Mouse (Mus musculus): ENCODE data around the gene Cav3. TPM values are rescaled to one million over a fixed set of nuclear protein-coding genes. Genes with fewer than 3 reads are reported as not detected.

Cav3 gene
- 0.47 and 0.51 TPM in 2 replicates for polyA plus RNA-seq (2014; fragmentation: Nextera tagmentation; extraction: Ambion mirVana)

DNA sequence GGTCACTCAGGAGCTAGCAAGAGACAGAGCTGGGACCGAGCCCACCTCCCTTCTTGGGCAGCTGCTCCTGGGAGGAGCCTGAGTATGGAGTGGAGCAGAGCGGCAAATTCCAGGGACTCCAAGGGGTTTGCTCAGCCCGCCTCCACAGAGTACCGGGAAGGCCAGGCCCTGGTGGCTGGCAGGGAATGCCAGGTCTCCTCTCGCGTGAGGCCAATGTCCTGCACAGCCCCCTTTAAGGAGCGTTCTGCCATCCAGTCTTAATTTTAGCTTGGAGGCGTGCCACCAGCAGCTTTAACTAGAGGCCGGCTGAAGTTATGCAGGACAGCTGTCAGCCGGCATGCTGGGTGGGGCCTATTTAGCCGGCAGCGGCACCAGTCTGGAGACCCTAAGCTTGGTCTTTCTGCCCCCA, at the start of gene Cav3:
Cav3 (plus strand) TSS at position 165 of the 409 bp plus-strand sequence.
- Histone ChIP-seq H3K4me1 (replicated peaks; ENCODE audit: control insufficient read depth, insufficient read depth, low read length) (no peaks in the 10 kb centered on the region), H3K27ac (ENCODE audit: low read depth) (no peak within 1 kb of the TSS), H3K36me3 (ENCODE audit: control insufficient read depth, insufficient read depth, low read length) (no peaks in the 10 kb centered on the region), H3K4me2 (ENCODE audit: low read length) (peak within 1 kb of the TSS; percentile 3; the same call in 1 of the 2 replicates), H3K9ac (ENCODE audit: low read length) (no peak within 1 kb of the TSS), H3K27me3 (replicated peaks; ENCODE audit: control insufficient read depth, insufficient read depth, low read length) (no peaks in the 10 kb centered on the region), H3K4me3 (ENCODE audit: low read depth, low read length) (no peak within 1 kb of the TSS), H3K9me3 (ENCODE audit: control insufficient read depth, low read length) (no peaks in the 10 kb centered on the region)
- ATAC-seq (replicated peaks; ENCODE audit: low FRiP score, low TSS enrichment, low read depth) (0 out of 2 replicates have a peak, but pooled peaks have one; percentile 53), DNase-seq (ENCODE audit: low spot score) (no peak)
- 42% methylated on average over 12 of the region's 12 CpGs for WGBS

DNA sequence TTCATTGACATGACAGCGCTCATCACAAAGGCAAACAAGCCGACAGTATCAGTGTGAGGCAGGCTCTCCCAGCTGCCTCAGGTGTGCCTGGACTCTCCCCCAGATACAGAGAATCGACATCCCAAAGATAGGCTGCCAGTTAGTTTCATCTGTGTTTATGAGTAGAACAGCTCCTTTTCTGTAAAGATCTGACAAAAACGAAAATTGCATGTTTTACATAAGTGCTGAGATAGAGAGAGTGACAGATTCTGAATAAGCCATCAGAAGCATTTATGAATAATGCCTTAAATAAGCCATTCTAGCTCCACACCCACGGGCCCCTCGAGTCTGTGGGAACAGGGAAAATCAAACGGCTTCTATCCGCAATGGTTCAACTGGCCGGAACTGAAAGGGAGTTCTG, 40.0 kb upstream of the Cav3 start:
- DNase-seq (ENCODE audit: low spot score) (no peak), ATAC-seq (replicated peaks; ENCODE audit: low FRiP score, low TSS enrichment, low read depth) (no peak)
- Histone ChIP-seq H3K27me3 (replicated peaks; ENCODE audit: control insufficient read depth, insufficient read depth, low read length) (no peaks in the 10 kb centered on the region), H3K4me2 (ENCODE audit: low read length) (no peak overlapping the region), H3K36me3 (ENCODE audit: control insufficient read depth, insufficient read depth, low read length) (no peaks in the 10 kb centered on the region), H3K27ac (ENCODE audit: low read depth) (no peak overlapping the region), H3K4me3 (ENCODE audit: low read depth, low read length) (no peak overlapping the region), H3K4me1 (replicated peaks; ENCODE audit: control insufficient read depth, insufficient read depth, low read length) (no peaks in the 10 kb centered on the region), H3K9ac (ENCODE audit: low read length) (no peak overlapping the region), H3K9me3 (ENCODE audit: control insufficient read depth, low read length) (peaks cover 6% of the 10 kb centered on the region; the same call in 1 of the 2 replicates)
- 78% methylated on average over 9 of the region's 9 CpGs for WGBS

DNA sequence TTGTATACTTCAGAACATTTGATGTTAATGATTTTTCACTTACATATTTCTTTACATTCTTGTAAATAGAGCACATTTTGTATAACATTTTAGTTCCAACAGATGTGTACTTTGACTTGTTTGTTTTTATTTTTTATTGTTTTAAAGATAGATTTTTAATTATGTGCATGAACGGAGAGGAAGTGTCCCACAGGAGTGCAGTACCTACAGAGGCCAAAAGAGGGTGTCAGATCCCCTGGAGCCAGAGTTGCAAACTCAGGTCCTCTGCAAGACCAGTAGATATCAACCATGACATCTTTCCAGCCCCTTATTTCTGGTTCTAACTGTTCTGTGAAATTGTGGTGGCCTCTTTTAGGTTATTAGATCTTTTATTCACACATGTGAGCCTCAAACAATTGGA, 38.4 kb upstream of the Cav3 start:
- DNase-seq (ENCODE audit: low spot score) (no peak), ATAC-seq (replicated peaks; ENCODE audit: low FRiP score, low TSS enrichment, low read depth) (no peak)
- H3K27me3 ChIP-seq (replicated peaks; ENCODE audit: control insufficient read depth, insufficient read depth, low read length): no peaks in the 10 kb centered on the region
- H3K4me3 ChIP-seq (ENCODE audit: low read depth, low read length): no peak overlapping the region
- no peaks in the 10 kb centered on the region for H3K36me3 ChIP-seq (ENCODE audit: control insufficient read depth, insufficient read depth, low read length)
- no peak overlapping the region for H3K9ac ChIP-seq (ENCODE audit: low read length)
- no peak overlapping the region for H3K4me2 ChIP-seq (ENCODE audit: low read length)
- 98% methylated on average over 1 of the region's 1 CpGs for WGBS
- H3K27ac ChIP-seq (ENCODE audit: low read depth): no peak overlapping the region
- peaks cover 6% of the 10 kb centered on the region; the same call in 1 of the 2 replicates for H3K9me3 ChIP-seq (ENCODE audit: control insufficient read depth, low read length)
- H3K4me1 ChIP-seq (replicated peaks; ENCODE audit: control insufficient read depth, insufficient read depth, low read length): no peaks in the 10 kb centered on the region

DNA sequence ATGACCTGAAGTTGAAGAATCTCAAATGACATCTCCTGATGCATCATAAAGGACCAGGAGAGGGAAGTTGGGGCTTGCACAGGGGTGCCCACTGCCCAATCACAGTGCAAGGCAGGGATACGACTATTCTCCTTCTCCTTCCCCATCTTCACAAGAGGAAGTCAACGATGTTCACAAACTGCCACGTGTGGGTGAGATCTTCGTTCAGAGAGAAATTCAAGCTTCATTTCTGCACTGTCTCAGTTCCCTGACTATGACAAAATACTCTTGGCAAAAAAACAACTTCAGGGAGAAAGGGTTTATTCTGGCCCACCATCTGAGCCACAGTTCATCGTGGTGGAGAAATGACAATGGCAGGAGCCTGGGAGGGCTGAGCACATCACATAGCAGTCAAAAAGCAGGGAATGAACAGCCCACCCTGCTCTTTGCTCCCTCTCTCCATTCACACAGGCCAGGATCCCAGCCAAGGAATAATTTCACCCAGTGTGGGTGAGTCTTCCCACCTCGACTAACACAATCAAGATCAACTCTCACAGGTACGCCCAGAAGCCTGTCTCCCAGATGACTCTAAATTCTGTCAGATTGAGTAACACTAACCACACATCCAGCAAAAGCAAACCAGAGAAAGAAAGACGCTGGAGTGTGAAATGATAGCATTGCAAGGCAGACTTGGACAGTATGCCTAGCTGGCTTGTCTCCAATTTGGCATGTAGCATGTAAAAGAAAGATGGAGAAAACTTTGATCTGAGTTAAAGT, 35.4 kb upstream of the Cav3 start:
- no peak overlapping the region for H3K27ac ChIP-seq (ENCODE audit: low read depth)
- no peak overlapping the region for H3K4me2 ChIP-seq (ENCODE audit: low read length)
- ATAC-seq (replicated peaks; ENCODE audit: low FRiP score, low TSS enrichment, low read depth) (peak; percentile 60; the same call in 1 of the 2 replicates), DNase-seq (ENCODE audit: low spot score) (no peak)
- no peak overlapping the region for H3K4me3 ChIP-seq (ENCODE audit: low read depth, low read length)
- WGBS: 66% methylated on average over 8 of the region's 8 CpGs
- H3K36me3 ChIP-seq (ENCODE audit: control insufficient read depth, insufficient read depth, low read length): no peaks in the 10 kb centered on the region
- H3K27me3 ChIP-seq (replicated peaks; ENCODE audit: control insufficient read depth, insufficient read depth, low read length): no peaks in the 10 kb centered on the region
- H3K4me1 ChIP-seq (replicated peaks; ENCODE audit: control insufficient read depth, insufficient read depth, low read length): no peaks in the 10 kb centered on the region
- H3K9ac ChIP-seq (ENCODE audit: low read length): no peak overlapping the region
- peaks cover 6% of the 10 kb centered on the region; the same call in 1 of the 2 replicates for H3K9me3 ChIP-seq (ENCODE audit: control insufficient read depth, low read length)

DNA sequence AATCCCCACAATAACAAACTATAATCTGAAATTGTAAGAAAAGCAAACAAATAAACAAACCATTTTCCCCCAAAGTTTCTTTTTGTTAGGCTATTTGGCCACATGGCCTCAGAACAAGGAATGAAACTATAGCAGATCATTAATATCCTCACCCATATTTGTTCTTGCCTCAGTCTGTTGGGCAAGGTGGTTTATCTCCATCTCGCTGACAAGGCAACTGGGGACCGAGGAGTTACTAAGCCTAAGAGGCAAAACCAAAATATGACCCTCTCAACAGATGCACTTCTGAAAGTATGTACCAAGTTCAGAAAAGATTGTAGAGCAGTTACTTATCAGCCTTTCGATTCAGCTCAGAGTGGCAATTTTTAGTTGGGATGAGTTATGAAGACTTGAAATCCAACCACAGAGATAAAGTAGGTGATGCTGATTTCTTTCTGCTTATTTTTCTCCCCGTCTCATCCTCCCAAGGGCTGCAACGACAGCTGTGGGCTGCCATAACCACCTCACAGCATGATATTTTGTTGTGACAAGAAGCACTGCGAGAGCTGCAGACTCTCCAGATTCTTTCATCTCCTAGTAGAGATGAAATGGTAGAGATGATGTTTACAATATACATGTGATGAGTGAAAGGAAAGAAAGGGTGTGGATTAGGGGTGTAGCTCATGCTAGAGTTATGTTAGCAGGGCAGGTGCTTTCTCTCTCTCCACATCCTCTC, 33.1 kb upstream of the Cav3 start:
- Histone ChIP-seq H3K4me1 (replicated peaks; ENCODE audit: control insufficient read depth, insufficient read depth, low read length) (no peaks in the 10 kb centered on the region), H3K36me3 (ENCODE audit: control insufficient read depth, insufficient read depth, low read length) (no peaks in the 10 kb centered on the region), H3K4me2 (ENCODE audit: low read length) (no peak overlapping the region), H3K9ac (ENCODE audit: low read length) (no peak overlapping the region), H3K27me3 (replicated peaks; ENCODE audit: control insufficient read depth, insufficient read depth, low read length) (no peaks in the 10 kb centered on the region), H3K4me3 (ENCODE audit: low read depth, low read length) (no peak overlapping the region), H3K9me3 (ENCODE audit: control insufficient read depth, low read length) (peaks cover 6% of the 10 kb centered on the region; the same call in 1 of the 2 replicates), H3K27ac (ENCODE audit: low read depth) (no peak overlapping the region)
- ATAC-seq (replicated peaks; ENCODE audit: low FRiP score, low TSS enrichment, low read depth) (no peak), DNase-seq (ENCODE audit: low spot score) (no peak)
- 59% methylated on average over 6 of the region's 6 CpGs for WGBS

DNA sequence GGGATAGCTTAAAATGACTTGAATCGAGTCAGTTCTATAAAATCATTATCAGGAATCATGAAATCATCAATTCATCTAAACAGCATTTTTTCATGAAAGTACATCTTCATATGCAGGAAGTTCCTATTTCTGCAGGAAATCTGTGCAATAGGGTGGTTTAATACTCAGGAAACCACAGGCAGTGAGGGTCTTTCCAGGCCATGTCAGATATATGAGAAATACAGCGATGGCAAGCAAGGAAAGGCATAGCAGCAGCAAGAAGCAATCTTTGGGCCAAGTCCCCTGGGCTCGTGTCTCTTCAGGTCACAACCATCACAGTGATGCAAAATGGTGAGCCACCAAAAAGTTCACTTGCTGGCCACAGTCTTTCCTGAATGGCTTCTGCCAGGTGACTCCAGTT, 13.6 kb upstream of the Cav3 start:
- Histone ChIP-seq H3K4me3 (ENCODE audit: low read depth, low read length) (no peak overlapping the region), H3K9ac (ENCODE audit: low read length) (no peak overlapping the region), H3K27me3 (replicated peaks; ENCODE audit: control insufficient read depth, insufficient read depth, low read length) (no peaks in the 10 kb centered on the region), H3K27ac (ENCODE audit: low read depth) (no peak overlapping the region), H3K4me2 (ENCODE audit: low read length) (no peak overlapping the region), H3K9me3 (ENCODE audit: control insufficient read depth, low read length) (no peaks in the 10 kb centered on the region), H3K36me3 (ENCODE audit: control insufficient read depth, insufficient read depth, low read length) (no peaks in the 10 kb centered on the region), H3K4me1 (replicated peaks; ENCODE audit: control insufficient read depth, insufficient read depth, low read length) (no peaks in the 10 kb centered on the region)
- WGBS: 86% methylated on average over 3 of the region's 3 CpGs
- ATAC-seq (replicated peaks; ENCODE audit: low FRiP score, low TSS enrichment, low read depth): no peak
- no peak for DNase-seq (ENCODE audit: low spot score)

DNA sequence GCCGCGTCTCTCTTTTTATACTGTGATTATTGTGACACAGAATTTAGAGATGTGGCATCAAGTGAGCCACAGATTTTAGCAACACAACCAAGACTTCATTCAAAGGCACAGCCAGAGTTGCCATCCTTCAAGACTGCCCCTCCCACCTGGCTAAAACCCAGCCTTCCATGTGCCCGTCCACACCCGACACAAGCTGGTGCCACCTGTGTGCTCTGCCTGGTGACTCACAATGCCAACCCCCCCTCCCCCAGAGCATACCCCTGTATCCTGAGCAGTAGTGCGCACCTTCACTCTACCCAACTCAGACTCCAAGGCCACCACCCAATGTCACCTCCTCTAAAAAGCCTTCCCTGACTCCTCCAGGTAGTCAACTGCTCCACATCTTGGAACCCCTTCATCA, 2.2 kb downstream of the Cav3 start:
- Histone ChIP-seq H3K36me3 (ENCODE audit: control insufficient read depth, insufficient read depth, low read length) (no peaks in the 10 kb centered on the region), H3K4me3 (ENCODE audit: low read depth, low read length) (no peak overlapping the region), H3K4me1 (replicated peaks; ENCODE audit: control insufficient read depth, insufficient read depth, low read length) (no peaks in the 10 kb centered on the region), H3K27me3 (replicated peaks; ENCODE audit: control insufficient read depth, insufficient read depth, low read length) (no peaks in the 10 kb centered on the region), H3K9me3 (ENCODE audit: control insufficient read depth, low read length) (no peaks in the 10 kb centered on the region), H3K4me2 (ENCODE audit: low read length) (no peak overlapping the region), H3K27ac (ENCODE audit: low read depth) (no peak overlapping the region), H3K9ac (ENCODE audit: low read length) (no peak overlapping the region)
- no peak for ATAC-seq (replicated peaks; ENCODE audit: low FRiP score, low TSS enrichment, low read depth)
- WGBS: 91% methylated on average over 5 of the region's 5 CpGs
- DNase-seq (ENCODE audit: low spot score): no peak

DNA sequence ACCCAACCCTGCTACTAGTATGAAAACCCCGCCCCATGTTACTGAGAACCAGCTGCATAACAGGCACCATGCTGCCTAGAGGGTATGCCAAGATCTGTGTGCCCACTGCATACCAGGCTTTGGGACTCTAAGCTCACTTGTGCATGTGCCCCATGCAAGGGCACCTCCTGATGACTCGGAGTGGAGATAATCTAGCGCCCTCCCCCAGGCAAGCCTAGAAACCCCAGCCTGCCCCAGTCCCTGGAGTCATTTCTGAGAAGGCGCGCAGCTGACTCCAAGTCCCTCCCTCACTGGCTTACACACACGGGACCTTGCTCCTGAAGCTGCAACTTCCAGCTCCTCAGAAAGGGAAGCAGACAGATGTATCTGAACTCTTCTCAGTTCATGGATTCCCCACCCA, 4.0 kb downstream of the Cav3 start:
- Histone ChIP-seq H3K27ac (ENCODE audit: low read depth) (no peak overlapping the region), H3K4me2 (ENCODE audit: low read length) (no peak overlapping the region), H3K4me3 (ENCODE audit: low read depth, low read length) (no peak overlapping the region), H3K9ac (ENCODE audit: low read length) (no peak overlapping the region), H3K4me1 (replicated peaks; ENCODE audit: control insufficient read depth, insufficient read depth, low read length) (no peaks in the 10 kb centered on the region), H3K36me3 (ENCODE audit: control insufficient read depth, insufficient read depth, low read length) (no peaks in the 10 kb centered on the region), H3K27me3 (replicated peaks; ENCODE audit: control insufficient read depth, insufficient read depth, low read length) (no peaks in the 10 kb centered on the region), H3K9me3 (ENCODE audit: control insufficient read depth, low read length) (no peaks in the 10 kb centered on the region)
- no peak for DNase-seq (ENCODE audit: low spot score)
- 86% methylated on average over 6 of the region's 6 CpGs for WGBS
- no peak for ATAC-seq (replicated peaks; ENCODE audit: low FRiP score, low TSS enrichment, low read depth)

Data from intestine, embryonic 14.5 days (tissue).